Mouse (Mus musculus) forebrain, embryonic 14.5 days (tissue): Measurements from ENCODE around the gene Ttc16. TPM values are rescaled to one million over a fixed set of nuclear protein-coding genes. Genes with fewer than 3 reads are reported as not detected.

ENCODE experiments used
- ATAC-seq: fragments of 200-750 bp; cut with Nextera tagmentation; 2 replicates; pipeline ENCODE4 v1.8.0; 2017; ENCODE audit warnings: mild to moderate bottlenecking, moderate library complexity
- DNase-seq: peaks from one replicate; pipeline ENCODE4 v3.0.0-alpha.2; 2015; ENCODE audit warnings: low spot score
- H3K27ac ChIP-seq: fragments of 300-500 bp; sonication (generic); 2 replicates; pipeline ENCODE4 v1.5.1; 2014; ENCODE audit warnings: low read depth, mild to moderate bottlenecking, control low read depth, low read length, moderate library complexity
- H3K27me3 ChIP-seq: fragments of 300-500 bp; sonication (generic); replicated peaks from 2 replicates; pipeline ENCODE4 v1.6.1; 2014; ENCODE audit warnings: low read length, control low read depth, mixed read lengths; ENCODE audit not compliant: control insufficient read depth, insufficient read depth
- H3K36me3 ChIP-seq: fragments of 300-500 bp; sonication (generic); 2 replicates; pipeline ENCODE4 v1.6.1; 2014; ENCODE audit warnings: low read length, control low read depth; ENCODE audit not compliant: control insufficient read depth, insufficient read depth
- H3K4me1 ChIP-seq: fragments of 300-500 bp; sonication (generic); 2 replicates; pipeline ENCODE4 v1.6.1; 2014; ENCODE audit warnings: antibody characterized with exemption, low read length, control low read depth; ENCODE audit not compliant: control insufficient read depth, insufficient read depth
- H3K4me2 ChIP-seq: fragments of 300-500 bp; sonication (generic); 2 replicates; pipeline ENCODE4 v1.6.1; 2014; ENCODE audit warnings: mild to moderate bottlenecking, control low read depth, low read length
- H3K4me3 ChIP-seq: fragments of 300-500 bp; sonication (generic); 2 replicates; pipeline ENCODE4 v1.5.1; 2014; ENCODE audit warnings: low read depth, low read length, control low read depth
- H3K9ac ChIP-seq: fragments of 300-500 bp; sonication (generic); 2 replicates; pipeline ENCODE4 v1.6.1; 2014; ENCODE audit warnings: mild to moderate bottlenecking, low read length, control low read depth, moderate library complexity
- H3K9me3 ChIP-seq: fragments of 300-500 bp; sonication (generic); replicated peaks from 2 replicates; pipeline ENCODE4 v1.6.1; 2016; ENCODE audit warnings: low read length, control low read depth, mixed read lengths; ENCODE audit not compliant: control insufficient read depth
- WGBS: fragments of 180-500 bp; shearing (Covaris S2); extraction: QIAGEN DNeasy Blood & Tissue Kit; methylation state at CpG from one replicate; pipeline ENCODE4 v1.1.7; 2014; 5-methylcytosine and 5-hydroxymethylcytosine counted together
- polyA plus RNA-seq: library from polyadenylated mRNA; unstranded; fragments of >200 nt; fragmentation: Nextera tagmentation; extraction: Ambion mirVana; gene quantifications from 2 replicates; pipeline ENCODE4 v1.2.1, GENCODE M21; 2014

Gene Ttc16
- polyA plus RNA-seq, result 0.27 and 0.80 TPM in 2 replicates

- Histone ChIP-seq H3K4me1 (peaks cover 5% of the 10 kb centered on the region), H3K9me3 (no peaks in the 10 kb centered on the region), H3K27ac (no peak within 1 kb of the TSS), H3K9ac (peak within 1 kb of the TSS; percentile 57), H3K4me2 (peak within 1 kb of the TSS; percentile 71), H3K36me3 (no peaks in the 10 kb centered on the region), H3K27me3 (no peaks in the 10 kb centered on the region), H3K4me3 (peak within 1 kb of the TSS; percentile 48)
- DNase-seq (peak; percentile 98), ATAC-seq (peak; percentile 99)
- 1% methylated on average over 46 of the region's 46 CpGs for WGBS
These were observed at the start of gene Ttc16, which contains the start of gene Ptrh1 for GRCm38 (mm10) chr2:32775359-32776074. Gene Ttc16 (minus strand): TSS chr2:32775633. Gene Ptrh1 (plus strand): TSS chr2:32775786.

GRCm38 (mm10) chr2:32824778-32825177 lies 49.3 kb upstream of the Ttc16 start:
- Histone ChIP-seq H3K9ac (no peak overlapping the region), H3K4me3 (no peak overlapping the region), H3K27me3 (no peaks in the 10 kb centered on the region), H3K4me2 (no peak overlapping the region), H3K9me3 (no peaks in the 10 kb centered on the region), H3K27ac (no peak overlapping the region), H3K36me3 (peaks cover 9% of the 10 kb centered on the region), H3K4me1 (0 out of 2 replicates have a peak, but pooled peaks cover 5% of the 10 kb centered on the region)
- ATAC-seq (no peak), DNase-seq (no peak)
- 83% methylated on average over 1 of the region's 1 CpGs for WGBS

GRCm38 (mm10) chr2:32824181-32824580 lies 48.7 kb upstream of the Ttc16 start:
- no peaks in the 10 kb centered on the region for H3K27me3 ChIP-seq
- ATAC-seq, result no peak
- no peaks in the 10 kb centered on the region for H3K9me3 ChIP-seq
- H3K4me3 ChIP-seq, result no peak overlapping the region
- H3K4me2 ChIP-seq, result no peak overlapping the region
- 56% methylated on average over 8 of the region's 8 CpGs for WGBS
- peaks cover 12% of the 10 kb centered on the region for H3K36me3 ChIP-seq
- H3K4me1 ChIP-seq, result 0 out of 2 replicates have a peak, but pooled peaks cover 5% of the 10 kb centered on the region
- H3K9ac ChIP-seq, result no peak overlapping the region; the same call in 1 of the 2 replicates
- DNase-seq, result peak; percentile 16
- no peak overlapping the region for H3K27ac ChIP-seq

GRCm38 (mm10) chr2:32823579-32824154 lies 48.2 kb upstream of the Ttc16 start:
- H3K36me3 ChIP-seq, result peaks cover 14% of the 10 kb centered on the region
- no peaks in the 10 kb centered on the region for H3K27me3 ChIP-seq
- H3K4me1 ChIP-seq, result 0 out of 2 replicates have a peak, but pooled peaks cover 5% of the 10 kb centered on the region
- H3K4me3 ChIP-seq, result no peak overlapping the region
- whole genome bisulfite sequencing, result 74% methylated on average over 8 of the region's 8 CpGs
- DNase-seq (no peak), ATAC-seq (no peak)
- H3K27ac ChIP-seq, result no peak overlapping the region; the same call in 1 of the 2 replicates
- no peak overlapping the region; the same call in 1 of the 2 replicates for H3K9ac ChIP-seq
- no peaks in the 10 kb centered on the region for H3K9me3 ChIP-seq
- no peak overlapping the region for H3K4me2 ChIP-seq

GRCm38 (mm10) chr2:32823153-32823552 lies 47.7 kb upstream of the Ttc16 start:
- Histone ChIP-seq H3K4me2 (no peak overlapping the region), H3K9ac (no peak overlapping the region), H3K27me3 (no peaks in the 10 kb centered on the region), H3K4me1 (0 out of 2 replicates have a peak, but pooled peaks cover 5% of the 10 kb centered on the region), H3K36me3 (peaks cover 19% of the 10 kb centered on the region), H3K27ac (no peak overlapping the region), H3K4me3 (no peak overlapping the region), H3K9me3 (no peaks in the 10 kb centered on the region)
- ATAC-seq (no peak), DNase-seq (no peak)
- WGBS, result 73% methylated on average over 11 of the region's 11 CpGs

- Histone ChIP-seq H3K27ac (no peak overlapping the region), H3K9ac (no peak overlapping the region), H3K27me3 (no peaks in the 10 kb centered on the region), H3K4me1 (0 out of 2 replicates have a peak, but pooled peaks cover 5% of the 10 kb centered on the region), H3K9me3 (no peaks in the 10 kb centered on the region), H3K4me3 (no peak overlapping the region), H3K36me3 (peaks cover 24% of the 10 kb centered on the region), H3K4me2 (no peak overlapping the region)
- ATAC-seq (no peak), DNase-seq (no peak)
- WGBS, result 86% methylated on average over 6 of the region's 6 CpGs
These were observed 47.2 kb upstream of the Ttc16 start for GRCm38 (mm10) chr2:32822643-32823042.

GRCm38 (mm10) chr2:32821041-32821802 lies 45.8 kb upstream of the Ttc16 start:
- Histone ChIP-seq H3K4me2 (no peak overlapping the region), H3K27ac (no peak overlapping the region), H3K9me3 (no peaks in the 10 kb centered on the region), H3K27me3 (no peaks in the 10 kb centered on the region), H3K36me3 (peaks cover 25% of the 10 kb centered on the region), H3K4me1 (0 out of 2 replicates have a peak, but pooled peaks cover 5% of the 10 kb centered on the region), H3K9ac (no peak overlapping the region), H3K4me3 (no peak overlapping the region)
- ATAC-seq (no peak), DNase-seq (peak; percentile 28)
- WGBS, result 70% methylated on average over 11 of the region's 11 CpGs

- H3K27ac ChIP-seq, result peak overlapping the region; percentile 83; the same call in 1 of the 2 replicates
- H3K36me3 ChIP-seq, result peaks cover 51% of the 10 kb centered on the region
- no peak for DNase-seq
These were observed 42.8 kb upstream of the Ttc16 start for GRCm38 (mm10) chr2:32818208-32818607.

More at GRCm38 (mm10) chr2:32818208-32818607, 42.8 kb upstream of the Ttc16 start:
- Histone ChIP-seq H3K4me3 (no peak overlapping the region), H3K4me1 (no peaks in the 10 kb centered on the region), H3K9ac (no peak overlapping the region), H3K9me3 (no peaks in the 10 kb centered on the region), H3K4me2 (no peak overlapping the region), H3K27me3 (no peaks in the 10 kb centered on the region)
- ATAC-seq, result no peak
- 91% methylated on average over 5 of the region's 5 CpGs for WGBS
